Mouse (Mus musculus): ENCODE data around the gene Rassf7. TPM values are rescaled to one million over a fixed set of nuclear protein-coding genes. Genes with fewer than 3 reads are reported as not detected.

The Rassf7 gene
- total and polyA plus RNA-seq, 2 experiments: 21.6 to 49.1 TPM

DNA sequence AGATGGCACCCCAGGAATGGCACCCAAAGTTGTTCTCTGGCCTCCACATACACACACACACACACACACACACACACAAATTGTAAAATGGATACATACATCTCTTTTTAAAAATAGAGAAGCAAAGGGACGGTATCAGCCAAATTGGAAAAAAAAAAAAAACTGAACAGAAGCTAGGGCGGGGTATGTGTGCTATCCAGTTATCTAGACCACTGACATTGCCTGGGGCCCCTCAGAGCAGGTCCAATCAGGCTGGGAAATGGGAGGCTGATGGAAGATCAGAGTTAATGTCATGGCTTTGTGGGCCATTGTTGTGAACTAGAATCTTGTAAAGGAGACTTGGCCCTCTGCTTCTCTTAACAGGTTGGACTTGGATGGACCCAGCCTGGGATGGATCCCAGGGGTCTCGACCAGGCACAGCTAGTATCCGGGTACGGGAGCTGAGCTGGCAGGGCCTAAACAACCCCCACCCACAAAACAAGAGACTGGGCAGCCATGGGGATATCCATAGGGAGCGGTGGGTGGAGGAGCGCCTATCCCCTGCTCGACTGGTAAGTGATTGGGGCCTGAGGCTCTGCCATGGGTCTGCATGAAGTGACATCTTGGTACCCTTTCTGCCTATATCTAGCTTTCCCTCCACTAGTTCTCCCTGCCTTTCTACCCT, 18.9 kb upstream of the Rassf7 start:
- Histone ChIP-seq H3K79me2 (ENCODE audit: control insufficient read depth, insufficient read depth, low read length) (no peaks in the 10 kb centered on the region), H3K9ac (ENCODE audit: low read depth, low read length) (no peak overlapping the region), H3K4me3 (ENCODE audit: insufficient read depth, low read depth, low read length) (no peak overlapping the region), H3K27ac (replicated peaks; ENCODE audit: insufficient read depth, low read depth, low read length) (no peak overlapping the region), H3K27me3 (ENCODE audit: control insufficient read depth, insufficient read depth, low read length) (no peaks in the 10 kb centered on the region), H3K4me1 (ENCODE audit: control insufficient read depth, insufficient read depth, low read length) (peaks cover 9% of the 10 kb centered on the region; the same call in 1 of the 2 replicates), H3K36me3 (ENCODE audit: control insufficient read depth, insufficient read depth, low read length) (peaks cover 2% of the 10 kb centered on the region; the same call in 1 of the 2 replicates)
- no peak for TF ChIP-seq CTCF (IDR thresholded peaks at IDR 0.05; ENCODE audit: low read depth, low read length)
- TF ChIP-seq POLR2A (IDR thresholded peaks at IDR 0.05; ENCODE audit: extremely low read depth, insufficient read depth, low read length): no peak
- DNase-seq (ENCODE audit: extremely low read depth, low read depth, low spot score): no peak
- WGBS: 96% methylated on average over 8 of the region's 8 CpGs

DNA sequence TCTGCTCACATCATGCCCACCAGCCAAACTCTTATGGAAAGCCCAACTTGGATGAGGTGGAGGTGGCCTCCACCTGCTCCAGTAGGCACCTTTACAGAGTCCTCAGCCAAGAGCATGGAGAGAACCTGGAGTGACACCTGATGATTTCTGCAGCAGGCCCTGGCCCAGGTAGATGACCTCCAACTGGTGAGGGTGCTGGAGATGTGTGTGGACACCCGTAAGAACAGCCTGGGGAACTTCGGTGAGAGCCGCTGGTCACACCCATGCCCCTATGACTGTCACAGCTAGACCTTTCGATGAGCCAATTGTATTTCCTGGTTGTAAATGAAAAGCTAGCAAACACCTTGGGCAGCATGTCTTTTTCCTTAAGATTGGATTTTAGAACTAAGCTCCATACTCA, 17.5 kb upstream of the Rassf7 start:
- Histone ChIP-seq H3K9ac (ENCODE audit: low read depth, low read length) (no peak overlapping the region), H3K79me2 (ENCODE audit: control insufficient read depth, insufficient read depth, low read length) (no peaks in the 10 kb centered on the region), H3K27ac (replicated peaks; ENCODE audit: insufficient read depth, low read depth, low read length) (no peak overlapping the region), H3K4me3 (ENCODE audit: insufficient read depth, low read depth, low read length) (no peak overlapping the region), H3K4me1 (ENCODE audit: control insufficient read depth, insufficient read depth, low read length) (0 out of 2 replicates have a peak, but pooled peaks cover 4% of the 10 kb centered on the region), H3K27me3 (ENCODE audit: control insufficient read depth, insufficient read depth, low read length) (no peaks in the 10 kb centered on the region), H3K36me3 (ENCODE audit: control insufficient read depth, insufficient read depth, low read length) (no peaks in the 10 kb centered on the region)
- DNase-seq (ENCODE audit: extremely low read depth, low read depth, low spot score): no peak
- WGBS: 94% methylated on average over 4 of the region's 4 CpGs
- TF ChIP-seq POLR2A (IDR thresholded peaks at IDR 0.05; ENCODE audit: extremely low read depth, insufficient read depth, low read length) (no peak), CTCF (IDR thresholded peaks at IDR 0.05; ENCODE audit: low read depth, low read length) (no peak)

DNA sequence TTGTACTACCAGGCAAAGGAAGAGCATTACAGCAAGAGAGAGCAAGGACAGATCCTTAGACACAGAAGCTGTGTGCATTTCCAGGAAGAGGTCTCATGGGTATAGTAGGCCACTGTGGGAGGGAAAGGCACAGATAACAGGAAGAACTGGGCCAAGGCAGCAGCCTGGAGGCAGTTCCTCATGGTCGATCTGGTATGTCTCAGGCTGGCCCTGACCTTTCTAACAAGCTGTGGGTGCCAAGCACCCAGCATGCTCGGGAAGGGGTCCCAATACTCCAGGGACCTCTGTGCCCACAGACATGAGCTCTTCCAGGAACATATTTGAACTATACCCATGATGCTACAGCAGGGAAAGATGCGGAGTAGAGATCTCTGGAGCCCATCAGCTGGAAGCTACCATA, 11.1 kb upstream of the Rassf7 start:
- Histone ChIP-seq H3K36me3 (ENCODE audit: control insufficient read depth, insufficient read depth, low read length) (no peaks in the 10 kb centered on the region), H3K9ac (ENCODE audit: low read depth, low read length) (no peak overlapping the region), H3K4me3 (ENCODE audit: insufficient read depth, low read depth, low read length) (no peak overlapping the region), H3K79me2 (ENCODE audit: control insufficient read depth, insufficient read depth, low read length) (no peaks in the 10 kb centered on the region), H3K4me1 (ENCODE audit: control insufficient read depth, insufficient read depth, low read length) (no peaks in the 10 kb centered on the region), H3K27ac (replicated peaks; ENCODE audit: insufficient read depth, low read depth, low read length) (no peak overlapping the region), H3K27me3 (ENCODE audit: control insufficient read depth, insufficient read depth, low read length) (no peaks in the 10 kb centered on the region)
- DNase-seq (ENCODE audit: extremely low read depth, low read depth, low spot score): no peak
- TF ChIP-seq POLR2A (IDR thresholded peaks at IDR 0.05; ENCODE audit: extremely low read depth, insufficient read depth, low read length): no peak
- no peak for TF ChIP-seq CTCF (IDR thresholded peaks at IDR 0.05; ENCODE audit: low read depth, low read length)
- WGBS: 72% methylated on average over 3 of the region's 3 CpGs

DNA sequence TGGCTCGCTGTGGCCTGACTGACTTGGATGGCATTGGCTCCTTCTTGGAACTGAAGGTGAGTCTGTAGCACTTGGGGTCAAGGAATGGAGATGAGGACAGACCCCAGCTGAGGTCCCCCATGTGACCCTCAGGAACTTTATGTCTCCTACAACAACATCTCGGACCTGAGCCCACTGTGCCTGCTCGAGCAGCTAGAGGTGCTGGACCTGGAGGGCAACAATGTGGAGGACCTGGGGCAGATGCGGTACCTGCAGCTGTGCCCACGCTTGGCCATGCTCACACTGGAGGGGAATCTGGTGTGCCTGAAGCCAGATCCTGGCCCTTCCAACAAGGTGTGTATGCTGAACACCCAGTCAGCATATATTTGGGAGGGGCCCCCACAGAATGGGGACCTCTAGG, 10.2 kb upstream of the Rassf7 start:
- H3K9ac ChIP-seq (ENCODE audit: low read depth, low read length): no peak overlapping the region
- H3K4me1 ChIP-seq (ENCODE audit: control insufficient read depth, insufficient read depth, low read length): no peaks in the 10 kb centered on the region
- no peak overlapping the region for H3K4me3 ChIP-seq (ENCODE audit: insufficient read depth, low read depth, low read length)
- H3K27ac ChIP-seq (replicated peaks; ENCODE audit: insufficient read depth, low read depth, low read length): no peak overlapping the region
- DNase-seq (ENCODE audit: extremely low read depth, low read depth, low spot score): no peak
- H3K27me3 ChIP-seq (ENCODE audit: control insufficient read depth, insufficient read depth, low read length): no peaks in the 10 kb centered on the region
- H3K36me3 ChIP-seq (ENCODE audit: control insufficient read depth, insufficient read depth, low read length): no peaks in the 10 kb centered on the region
- TF ChIP-seq CTCF (IDR thresholded peaks at IDR 0.05; ENCODE audit: low read depth, low read length): no peak
- no peak for TF ChIP-seq POLR2A (IDR thresholded peaks at IDR 0.05; ENCODE audit: extremely low read depth, insufficient read depth, low read length)
- no peaks in the 10 kb centered on the region for H3K79me2 ChIP-seq (ENCODE audit: control insufficient read depth, insufficient read depth, low read length)
- WGBS: 96% methylated on average over 5 of the region's 5 CpGs

DNA sequence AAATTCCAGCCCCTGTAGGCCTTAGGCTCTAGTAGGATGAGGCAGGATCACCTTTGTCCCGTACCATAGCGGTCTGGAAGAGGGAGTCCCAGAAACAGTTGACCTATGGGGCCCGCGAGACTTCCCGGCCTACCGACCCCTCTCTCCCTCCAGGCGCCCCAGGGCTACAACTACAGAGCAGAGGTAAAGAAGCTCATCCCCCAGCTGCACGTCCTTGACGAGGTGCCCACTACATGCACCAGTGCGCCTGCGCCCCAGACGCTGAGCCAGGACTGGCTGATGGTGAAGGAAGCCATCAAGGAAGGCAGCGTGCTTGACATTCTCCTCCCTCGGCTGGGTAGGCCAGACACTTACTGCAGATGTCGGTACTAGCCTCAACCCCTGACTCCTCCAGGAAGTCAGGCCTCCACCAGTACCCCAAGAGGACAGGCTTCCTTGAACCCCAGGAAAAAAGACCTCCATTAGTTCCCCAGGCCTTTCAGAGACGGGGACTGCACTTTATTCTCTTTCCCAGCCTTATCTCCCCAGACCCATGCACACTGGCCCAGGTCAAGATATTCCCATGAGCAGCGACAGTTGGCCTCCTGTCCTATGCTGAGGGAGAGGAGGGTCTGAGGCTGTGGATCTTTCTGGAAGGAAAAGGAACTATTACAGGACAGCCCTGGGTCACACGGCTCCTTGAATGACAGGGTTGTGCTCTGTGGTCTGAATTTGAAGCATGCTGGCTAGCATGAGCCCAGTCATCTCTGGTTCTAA, 9.3 kb upstream of the Rassf7 start:
- WGBS: 96% methylated on average over 18 of the region's 18 CpGs

GRCm38 (mm10) chr7:141209526-141209925, 6.1 kb upstream of the Rassf7 start:
- no peaks in the 10 kb centered on the region for H3K36me3 ChIP-seq (ENCODE audit: control insufficient read depth, insufficient read depth, low read length)
- no peaks in the 10 kb centered on the region for H3K27me3 ChIP-seq (ENCODE audit: control insufficient read depth, insufficient read depth, low read length)
- TF ChIP-seq POLR2A (IDR thresholded peaks at IDR 0.05; ENCODE audit: extremely low read depth, insufficient read depth, low read length) (no peak), CTCF (IDR thresholded peaks at IDR 0.05; ENCODE audit: low read depth, low read length) (no peak)
- H3K9ac ChIP-seq (ENCODE audit: low read depth, low read length): no peak overlapping the region
- H3K27ac ChIP-seq (replicated peaks; ENCODE audit: insufficient read depth, low read depth, low read length): no peak overlapping the region
- WGBS: 93% methylated on average over 3 of the region's 3 CpGs
- H3K79me2 ChIP-seq (ENCODE audit: control insufficient read depth, insufficient read depth, low read length): no peaks in the 10 kb centered on the region
- DNase-seq (ENCODE audit: extremely low read depth, low read depth, low spot score): no peak
- H3K4me1 ChIP-seq (ENCODE audit: control insufficient read depth, insufficient read depth, low read length): no peaks in the 10 kb centered on the region
- H3K4me3 ChIP-seq (ENCODE audit: insufficient read depth, low read depth, low read length): no peak overlapping the region

More for the DNA sequence above, 9.3 kb upstream of the Rassf7 start:
- no peaks in the 10 kb centered on the region for H3K79me2 ChIP-seq (ENCODE audit: control insufficient read depth, insufficient read depth, low read length)
- H3K36me3 ChIP-seq (ENCODE audit: control insufficient read depth, insufficient read depth, low read length): no peaks in the 10 kb centered on the region
- H3K4me3 ChIP-seq (ENCODE audit: insufficient read depth, low read depth, low read length): no peak overlapping the region
- no peaks in the 10 kb centered on the region for H3K4me1 ChIP-seq (ENCODE audit: control insufficient read depth, insufficient read depth, low read length)
- H3K27ac ChIP-seq (replicated peaks; ENCODE audit: insufficient read depth, low read depth, low read length): no peak overlapping the region
- TF ChIP-seq POLR2A (IDR thresholded peaks at IDR 0.05; ENCODE audit: extremely low read depth, insufficient read depth, low read length) (no peak), CTCF (IDR thresholded peaks at IDR 0.05; ENCODE audit: low read depth, low read length) (no peak)
- no peak overlapping the region for H3K9ac ChIP-seq (ENCODE audit: low read depth, low read length)
- no peaks in the 10 kb centered on the region for H3K27me3 ChIP-seq (ENCODE audit: control insufficient read depth, insufficient read depth, low read length)
- DNase-seq (ENCODE audit: extremely low read depth, low read depth, low spot score): no peak

Data from liver, adult 2 months (tissue).